Mouse (Mus musculus) myocyte (in vitro differentiated cells): ENCODE results near the gene Kif1b.

Experiments used
- MAX ChIP-seq: IDR thresholded peaks from one replicate; pipeline ENCODE4 v1.6.1; 2011; ENCODE audit warnings: low read depth, mild to moderate bottlenecking, control low read depth
- MYOG ChIP-seq, 3 experiments: IDR thresholded peaks; one replicate each; pipeline ENCODE4 v1.6.1; 2011; ENCODE audit warnings: control low read depth in 2 of 3, low read depth in 2 of 3, mild to moderate bottlenecking in 2 of 3; ENCODE audit not compliant: insufficient read length in 2 of 3, control insufficient read depth in 1 of 3, insufficient read depth in 1 of 3
- TCF3 ChIP-seq: IDR thresholded peaks from one replicate; pipeline ENCODE4 v1.6.1; 2011; ENCODE audit warnings: low read depth, control low read depth; ENCODE audit not compliant: insufficient read length

DNA sequence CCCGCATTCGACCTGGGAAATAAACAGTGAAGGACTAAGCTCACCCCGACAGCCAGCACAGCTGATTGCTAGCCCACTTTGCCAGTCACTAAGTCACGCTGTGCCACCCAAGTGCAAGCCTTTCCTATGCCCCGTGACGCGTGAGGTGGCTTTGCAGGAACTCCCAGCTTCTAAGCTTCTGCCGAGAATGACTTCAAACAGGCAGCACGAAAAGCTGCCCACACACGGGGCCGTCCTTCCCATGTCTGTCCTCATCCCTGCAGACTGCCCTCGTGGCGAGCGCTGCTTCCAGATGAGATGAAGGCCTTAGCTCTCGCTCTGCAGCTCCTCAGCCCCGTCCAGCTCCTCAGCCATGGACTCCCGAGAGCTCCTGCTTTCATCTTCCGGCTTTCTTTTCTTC is 179.0 kb downstream of the Kif1b start:
- TF ChIP-seq MYOG (IDR thresholded peaks at IDR 0.05; ENCODE audit: control insufficient read depth in 1 of 3, insufficient read depth in 1 of 3, insufficient read length in 2 of 3, low read depth in 2 of 3) (no peak), TCF3 (no peak), MAX (no peak)
